Mouse (Mus musculus) lung, postnatal 14 days (tissue): ENCODE measurements around the gene Gpcpd1.

ENCODE experiments used
- DNase-seq: peaks from one replicate; pipeline ENCODE4 v3.0.0; 2021

Gpcpd1 gene

DNA sequence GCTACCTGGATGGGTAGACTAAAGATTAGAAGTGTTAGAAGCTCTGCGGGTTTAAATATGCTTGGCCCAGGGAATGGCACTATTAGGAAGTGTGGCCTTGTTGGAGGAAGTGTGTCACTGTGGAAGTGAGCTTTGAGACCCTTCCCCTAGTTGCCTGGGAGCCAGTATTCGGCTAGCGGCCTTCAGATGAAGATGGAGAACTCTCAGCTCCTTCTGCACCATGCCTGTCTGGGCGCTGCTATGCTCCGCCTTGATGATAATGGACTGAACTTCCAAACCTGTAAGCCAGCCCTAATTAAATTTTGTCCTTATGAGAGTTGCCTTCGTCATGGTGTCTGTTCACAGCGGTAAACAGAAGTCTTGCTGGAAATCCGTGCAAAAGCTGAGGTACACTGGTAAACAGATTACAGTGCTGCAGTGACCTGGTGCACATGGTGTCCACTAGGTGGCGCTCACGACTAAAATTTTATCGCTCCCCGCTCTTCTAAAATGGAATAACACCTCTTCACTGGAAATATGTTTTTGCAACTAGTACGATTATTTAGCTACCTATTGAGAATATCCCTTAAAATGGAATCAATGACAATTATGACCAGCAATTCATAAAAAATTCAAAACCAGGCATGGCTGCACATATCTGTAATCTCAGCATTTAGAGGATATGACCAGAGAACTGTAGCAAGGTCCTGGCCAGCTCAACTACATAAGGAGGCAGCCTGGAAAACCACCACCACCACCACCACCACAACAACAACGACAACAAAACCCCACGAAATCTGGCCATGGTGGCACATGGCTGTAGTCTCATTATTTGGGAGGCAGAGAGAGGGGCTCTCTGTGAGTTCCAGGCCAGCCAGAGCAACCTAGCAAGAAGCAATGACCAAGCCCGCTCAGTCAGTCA is 71.1 kb downstream of the Gpcpd1 start:
- DNase-seq: peak; percentile 84

DNA sequence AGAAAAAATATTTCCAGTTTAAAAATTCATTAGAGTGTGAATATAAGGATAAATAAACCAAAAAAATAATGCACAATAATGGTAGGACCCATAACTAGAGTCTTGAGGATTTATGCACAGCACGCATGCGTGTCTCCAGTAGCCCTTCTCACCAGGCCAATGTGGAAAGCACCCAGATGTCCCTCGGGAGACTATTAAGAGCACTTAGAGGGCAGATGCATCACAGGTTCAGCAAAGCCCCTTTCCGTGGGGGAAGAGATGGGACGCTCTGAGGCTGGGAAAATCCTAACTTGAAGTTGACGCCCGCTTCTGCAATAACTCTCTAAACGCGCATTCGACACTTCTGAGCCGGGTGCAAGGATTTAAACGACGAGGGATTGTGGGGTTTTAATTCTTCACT is 71.9 kb downstream of the Gpcpd1 start:
- DNase-seq: no peak

DNA sequence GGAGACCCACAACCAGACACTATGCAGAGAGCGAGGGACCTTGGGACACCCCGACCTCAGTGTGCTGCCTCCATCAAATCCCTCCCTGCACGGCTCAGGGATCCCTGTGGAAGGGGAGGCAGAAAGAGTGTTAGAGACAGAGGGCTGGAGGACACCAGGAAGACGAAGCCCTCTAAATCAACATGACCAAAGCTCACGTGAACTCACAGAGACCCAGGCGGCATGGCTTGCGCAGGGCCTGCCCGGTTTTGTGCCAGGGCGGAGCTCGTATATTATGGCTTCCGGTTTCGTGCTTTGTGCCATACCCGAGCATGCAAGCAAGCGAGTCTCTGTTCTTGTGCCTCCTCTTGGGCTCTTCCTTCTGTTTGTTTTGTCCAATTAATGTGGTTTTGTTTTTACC is 72.5 kb downstream of the Gpcpd1 start:
- no peak for DNase-seq

DNA sequence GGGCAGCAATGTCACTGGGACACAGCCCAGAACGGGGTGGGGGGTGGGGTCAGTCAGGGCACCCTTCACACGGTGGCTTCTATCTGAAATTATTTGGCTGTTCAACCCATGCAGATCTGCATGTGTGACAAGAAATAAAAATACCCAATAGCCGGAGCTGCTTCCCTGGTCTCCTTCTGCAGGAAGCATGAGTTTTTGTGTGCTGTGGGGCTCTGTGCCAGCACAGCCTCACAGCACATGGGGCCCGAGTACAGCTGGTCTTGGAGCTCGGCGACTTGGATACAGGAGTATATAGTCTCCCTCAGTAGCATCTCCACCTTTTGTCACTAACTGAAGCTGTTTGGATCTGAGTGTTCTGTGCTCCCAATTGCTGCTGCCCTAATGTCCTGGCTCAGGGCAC is 73.2 kb downstream of the Gpcpd1 start:
- no peak for DNase-seq

DNA sequence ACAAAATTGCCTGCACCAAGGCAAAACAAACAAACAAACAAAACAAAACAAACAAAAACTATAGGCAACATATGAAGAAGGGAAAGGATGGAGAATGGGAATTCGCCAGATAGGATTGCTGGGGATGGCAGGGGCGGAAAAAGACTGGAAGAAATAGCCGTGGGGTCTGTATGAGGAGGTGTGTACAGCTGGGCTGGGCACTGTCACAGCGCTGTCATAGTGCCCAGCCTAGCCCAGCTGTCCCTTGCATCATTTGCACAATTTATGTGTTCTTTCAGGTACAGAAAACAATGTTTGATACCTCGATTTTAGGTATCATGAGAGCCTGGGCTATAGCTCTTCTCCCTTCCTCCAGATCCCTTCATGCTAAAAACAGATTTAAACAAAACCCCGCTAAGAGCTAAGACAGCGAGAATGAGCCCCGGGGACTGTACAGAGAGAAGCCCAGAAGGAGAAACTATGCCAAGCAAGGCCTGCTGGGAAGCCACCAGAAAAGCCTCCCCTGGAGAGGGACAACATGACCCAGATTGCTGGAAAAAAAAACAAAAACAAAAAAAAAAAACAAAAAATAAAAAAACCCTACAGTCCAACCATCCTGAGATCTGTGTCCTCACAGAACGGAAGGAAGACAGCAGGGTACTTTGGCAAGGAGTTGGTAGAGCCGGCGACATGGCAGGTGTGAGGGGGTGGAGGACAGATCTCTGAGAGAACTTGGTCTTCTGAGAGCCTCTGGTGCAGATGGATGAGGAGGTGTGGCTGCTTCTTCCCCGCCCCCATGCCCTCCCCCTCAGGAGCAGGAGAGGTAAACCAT is 74.0 kb downstream of the Gpcpd1 start:
- DNase-seq: no peak

DNA sequence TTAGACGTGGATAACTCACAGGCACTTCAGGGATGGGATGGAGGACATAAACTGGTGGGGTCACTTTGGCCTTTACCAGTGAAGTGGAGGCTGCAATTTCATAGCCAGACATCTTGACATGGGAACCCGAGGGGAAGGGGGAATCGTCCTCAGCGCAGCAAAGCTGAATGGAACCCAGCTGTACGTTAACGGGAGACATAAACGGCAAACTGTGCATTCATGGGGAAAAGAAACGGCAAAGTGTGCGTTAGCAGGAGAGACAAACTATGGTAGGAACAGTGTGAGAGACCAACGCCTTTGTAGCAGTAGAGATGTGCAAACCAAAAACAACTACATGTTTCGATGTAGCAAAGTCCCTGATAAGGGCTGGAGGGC is 74.6 kb downstream of the Gpcpd1 start:
- DNase-seq: no peak

DNA sequence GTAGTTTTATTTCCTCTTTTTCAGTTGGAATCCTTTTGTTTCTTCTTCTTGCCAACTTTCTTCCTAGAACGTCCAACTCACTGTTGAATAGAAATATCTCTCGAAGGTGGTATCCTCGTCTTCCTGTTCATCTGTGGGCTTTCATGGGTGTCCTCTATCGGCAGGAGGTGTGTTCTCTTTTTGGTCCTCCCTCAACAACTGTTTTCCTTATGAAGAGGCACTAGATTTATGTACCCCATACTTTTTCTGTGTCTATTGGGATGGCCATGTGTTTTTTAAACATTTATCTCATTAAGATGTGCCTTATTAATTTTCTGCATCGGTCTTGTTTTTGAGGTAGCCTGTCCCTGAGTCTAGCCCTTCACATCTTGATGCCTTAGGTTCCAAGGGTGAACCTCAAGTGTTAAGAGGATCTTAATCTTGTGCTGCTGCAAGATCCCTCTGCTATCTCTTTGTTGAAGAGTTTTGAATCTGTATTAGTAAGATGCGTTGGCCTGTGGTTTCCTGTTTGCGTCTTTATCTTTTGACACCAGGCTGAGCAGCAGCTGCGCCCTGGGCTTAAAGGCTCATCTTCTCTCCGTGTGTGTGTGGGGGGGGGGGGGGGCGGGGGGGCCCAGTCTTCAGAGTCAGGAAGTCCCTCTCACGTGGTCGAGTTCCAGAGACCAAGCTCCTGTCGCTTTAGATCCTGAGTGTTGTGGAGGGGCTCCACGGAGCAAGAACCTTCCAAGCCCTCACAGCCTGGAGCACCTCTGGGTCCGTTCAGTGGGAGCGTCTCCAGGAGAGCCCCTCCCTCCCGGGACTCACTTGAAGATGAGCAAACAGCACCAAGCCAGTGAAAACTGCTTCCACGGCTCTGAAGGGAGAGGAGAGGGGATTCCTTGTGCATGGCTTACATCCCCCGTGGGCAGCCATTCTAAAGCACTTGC is 75.2 kb downstream of the Gpcpd1 start:
- DNase-seq: no peak

DNA sequence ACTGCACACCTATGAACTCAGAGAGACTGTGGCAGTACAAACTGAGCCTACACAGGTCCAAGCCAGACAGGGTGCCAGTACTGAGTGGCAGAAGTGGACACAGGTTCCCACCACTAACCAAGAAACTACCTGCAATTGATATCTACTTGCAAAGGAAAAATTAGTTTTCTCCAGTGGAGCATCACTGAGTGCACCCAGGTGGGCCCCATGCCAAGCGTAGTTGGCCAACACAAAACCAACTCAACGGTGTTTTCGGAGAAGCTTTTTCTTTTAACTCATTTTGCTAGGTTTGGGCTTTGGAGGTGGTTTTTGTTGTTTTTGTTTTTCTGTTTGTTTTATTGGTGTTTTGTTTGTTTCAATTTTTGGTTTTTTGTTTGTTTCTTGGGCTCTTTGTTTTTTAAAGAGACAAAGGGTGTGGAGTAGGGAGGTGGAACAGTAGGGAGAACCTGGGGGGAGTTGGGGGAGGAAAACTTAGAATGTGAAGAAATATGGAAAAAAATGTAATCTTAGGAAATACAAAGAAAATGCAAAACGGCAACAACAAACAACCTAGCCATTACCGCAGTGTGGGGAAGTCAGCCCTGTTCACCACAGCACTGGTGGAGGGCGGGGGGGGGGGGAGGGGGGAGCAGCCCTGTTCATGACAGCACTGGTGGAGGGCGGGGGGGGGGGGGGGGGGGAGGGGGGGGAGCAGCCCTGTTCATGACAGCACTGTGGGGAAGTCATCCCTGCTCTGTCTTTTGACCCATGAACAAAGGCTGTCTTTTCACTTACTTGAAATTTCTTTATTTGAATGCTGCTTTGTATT is 76.3 kb downstream of the Gpcpd1 start:
- DNase-seq: no peak

DNA sequence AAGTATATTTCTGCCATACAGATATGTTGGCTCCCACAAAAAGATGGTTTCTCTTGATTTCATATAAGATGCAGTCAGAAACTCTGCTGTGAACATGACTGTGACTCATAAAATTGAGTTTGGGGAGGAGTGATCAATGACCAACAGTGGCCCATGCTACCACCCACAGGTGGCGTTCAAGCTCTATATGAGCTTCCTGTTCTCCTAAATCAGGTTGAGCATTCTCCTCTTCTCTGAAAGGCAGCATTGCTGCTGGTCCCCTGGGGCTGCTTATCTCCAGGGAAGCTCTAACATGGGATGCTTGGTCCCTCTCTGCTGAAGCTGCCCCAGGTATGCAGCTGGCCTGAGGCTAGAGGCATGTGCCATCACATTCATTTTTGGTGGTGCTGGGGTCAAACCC is 77.8 kb downstream of the Gpcpd1 start:
- DNase-seq: no peak

DNA sequence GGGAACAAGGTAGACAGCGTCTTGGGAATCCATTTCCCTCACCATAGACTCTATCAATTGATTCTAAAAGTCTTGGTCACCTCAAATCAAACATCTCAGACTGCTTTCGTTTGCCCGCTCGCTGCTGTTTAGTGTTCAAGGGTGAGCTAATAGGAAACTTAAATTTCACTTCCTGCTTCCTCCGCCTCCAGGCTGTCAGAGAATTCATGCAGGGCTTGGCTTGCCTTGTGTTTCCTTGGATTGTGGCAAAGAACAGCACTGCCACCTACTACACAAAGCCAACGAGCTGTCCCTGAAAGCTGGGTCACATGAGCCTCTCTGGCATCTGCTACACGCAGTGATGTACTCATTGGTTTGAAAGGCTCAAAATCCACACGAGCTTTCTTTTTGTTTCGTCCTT is 78.3 kb downstream of the Gpcpd1 start:
- no peak for DNase-seq

DNA sequence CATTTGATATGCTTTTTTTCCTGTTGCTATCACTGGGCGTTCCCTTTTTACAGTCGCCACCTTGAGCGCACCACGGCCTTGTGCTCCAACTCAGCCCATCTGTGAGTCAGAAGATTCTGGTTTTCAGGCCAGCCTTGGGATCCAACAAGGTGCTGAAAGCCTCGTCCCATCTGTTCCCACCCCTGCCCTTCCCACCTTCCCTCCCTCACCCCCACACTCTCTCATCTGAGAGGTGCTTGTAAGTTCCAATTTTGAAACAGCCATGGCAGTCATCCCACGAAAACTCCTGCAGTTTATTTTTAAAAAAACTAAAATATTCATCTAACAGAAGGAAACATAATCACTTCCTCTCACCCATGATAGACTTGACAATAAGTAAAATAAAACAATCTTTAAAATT is 80.0 kb downstream of the Gpcpd1 start:
- no peak for DNase-seq

DNA sequence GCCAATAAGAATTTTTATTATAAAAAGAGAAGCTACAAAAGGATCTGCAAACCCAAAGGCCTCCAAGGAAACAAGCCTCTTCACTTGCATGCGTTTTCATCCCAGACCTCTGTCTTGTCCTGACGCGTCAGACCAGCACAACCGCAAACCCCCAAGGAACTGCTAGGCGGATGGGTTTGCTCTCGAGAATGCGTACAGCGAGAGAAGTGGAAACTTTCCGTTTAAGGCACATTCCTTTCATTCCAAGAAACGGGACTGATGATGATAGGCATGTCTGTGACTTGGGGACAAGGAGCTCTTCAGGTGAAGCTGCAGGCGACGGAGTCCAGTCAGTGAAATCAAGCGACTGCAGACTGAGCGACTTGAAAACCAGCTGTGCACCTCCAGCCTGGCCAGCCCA is 80.4 kb downstream of the Gpcpd1 start:
- DNase-seq: no peak

DNA sequence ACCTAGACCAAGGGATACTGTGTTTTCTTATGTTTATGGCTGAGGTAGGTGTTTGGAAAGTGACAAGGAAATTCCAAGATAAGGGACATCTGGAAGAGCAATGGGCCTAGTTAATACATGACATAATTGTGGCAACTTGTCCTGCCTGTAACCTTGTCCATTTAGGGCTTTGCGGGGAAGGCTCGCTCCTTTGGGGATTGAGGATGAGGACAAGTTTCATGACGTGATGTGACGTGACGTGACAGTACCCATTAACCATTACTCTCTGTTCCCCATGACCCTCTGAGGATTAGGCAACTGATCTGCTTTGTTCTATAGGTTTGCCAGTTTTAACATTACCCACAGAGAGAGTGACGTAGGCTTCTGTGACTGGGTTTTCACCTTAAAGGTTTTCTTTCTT is 81.7 kb downstream of the Gpcpd1 start:
- DNase-seq: no peak

DNA sequence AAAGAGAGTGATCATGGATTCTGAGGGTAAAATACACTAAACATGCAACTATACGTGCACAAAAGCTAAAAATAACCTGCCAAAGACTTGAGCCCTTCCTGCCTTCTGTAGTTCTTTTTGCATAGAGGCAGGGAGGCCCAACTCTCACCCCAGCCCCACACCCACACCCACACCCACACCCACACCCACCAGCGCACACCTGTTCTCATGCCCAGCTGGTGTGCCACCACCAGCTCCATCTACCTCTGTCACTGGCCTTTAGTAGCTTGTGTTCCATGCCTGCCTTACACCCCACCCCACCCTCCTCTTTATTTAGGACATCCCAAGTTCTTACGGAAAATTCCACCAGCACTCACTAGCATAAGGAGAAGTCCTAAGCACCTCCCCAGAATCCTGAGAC is 89.2 kb downstream of the Gpcpd1 start:
- no peak for DNase-seq

DNA sequence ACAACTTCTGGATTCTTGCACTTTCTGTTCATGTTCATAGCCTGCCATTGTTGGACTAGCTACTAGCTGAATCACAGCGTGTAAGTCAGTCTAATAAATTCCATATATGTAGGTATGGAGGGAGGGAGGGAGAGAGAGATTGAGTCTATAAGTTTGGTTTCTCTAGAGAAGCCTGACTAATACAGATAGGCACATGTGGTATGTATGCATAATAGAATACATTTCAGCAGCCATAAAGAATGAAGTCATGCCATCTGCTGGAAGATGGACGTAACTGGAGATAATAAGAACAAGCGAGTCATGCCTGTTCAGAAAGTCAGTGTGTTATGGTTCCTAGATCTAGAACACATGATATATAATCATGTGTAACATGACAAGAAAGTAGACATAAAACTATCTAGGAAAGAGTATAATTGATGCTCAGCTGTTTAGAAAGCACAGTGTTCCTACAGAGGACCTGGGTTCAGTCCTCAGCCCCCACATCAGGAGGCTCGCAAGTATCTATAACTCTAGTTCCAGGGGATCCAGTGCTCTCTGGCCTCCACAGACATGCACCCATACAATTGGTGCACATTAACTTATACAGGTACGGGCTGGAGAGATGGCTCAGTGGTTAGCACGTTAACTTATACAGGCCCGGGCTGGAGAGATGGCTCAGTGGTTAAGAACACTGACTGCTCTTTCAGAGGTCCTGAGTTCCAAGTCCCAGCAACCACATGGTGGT is 90.0 kb downstream of the Gpcpd1 start:
- DNase-seq: no peak

DNA sequence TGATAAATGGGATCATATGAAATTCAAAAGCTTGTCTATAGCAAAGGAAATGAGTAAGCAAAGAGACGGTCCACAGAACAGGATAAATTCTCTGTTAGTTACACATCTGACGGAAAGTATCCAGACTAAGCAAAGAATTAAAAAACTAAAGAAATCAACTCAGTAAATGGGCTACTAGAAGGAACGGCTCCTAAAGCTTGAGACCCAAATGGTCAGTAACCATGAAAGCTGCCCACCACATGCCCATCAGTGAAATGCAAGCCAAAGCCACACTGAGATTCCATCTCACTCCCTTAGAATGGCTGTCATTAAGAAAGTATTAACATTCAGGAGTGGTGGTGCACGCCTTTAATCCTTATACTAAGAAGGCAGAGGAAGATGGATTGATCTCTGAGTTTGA is 94.3 kb downstream of the Gpcpd1 start:
- DNase-seq: no peak

DNA sequence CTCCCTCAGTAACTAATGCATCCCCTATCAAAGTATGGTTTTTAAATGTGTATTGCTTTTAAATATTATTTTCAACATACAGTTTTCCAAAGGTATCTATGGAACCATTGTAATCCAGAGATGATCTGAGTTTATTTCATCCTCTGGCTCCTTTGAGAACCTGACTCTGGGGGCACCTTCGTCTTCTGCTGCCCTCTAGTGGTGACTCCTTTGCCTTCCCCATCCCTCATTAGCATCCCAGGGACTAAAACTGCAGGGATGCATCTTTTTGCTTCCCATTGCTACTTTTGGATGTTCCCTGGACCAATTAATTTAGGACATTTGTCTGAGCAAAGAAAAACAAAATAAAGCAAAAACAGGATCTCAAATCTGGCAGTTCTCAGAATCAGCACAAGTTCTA is 102.1 kb downstream of the Gpcpd1 start:
- peak; percentile 75 for DNase-seq

DNA sequence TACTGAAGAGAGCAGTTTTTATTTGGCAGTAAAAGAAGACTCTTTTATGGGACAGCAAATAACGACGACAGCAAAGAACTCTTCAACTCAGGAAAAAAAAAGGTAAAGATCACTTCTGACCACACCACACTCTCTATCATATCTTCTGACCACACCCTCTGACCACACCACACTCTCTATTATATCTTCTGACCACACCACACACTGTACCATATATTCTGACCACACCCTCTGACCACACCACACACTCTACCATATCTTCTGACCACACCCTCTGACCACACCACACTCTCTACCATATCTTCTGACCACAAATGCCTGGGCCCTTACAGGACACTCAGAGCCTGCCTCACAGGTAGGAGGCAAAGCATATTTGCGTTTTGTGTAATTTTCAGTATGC is 106.0 kb downstream of the Gpcpd1 start:
- DNase-seq: no peak
